Mouse (Mus musculus): ENCODE results near the gene Supt5. TPM values are rescaled to one million over a fixed set of nuclear protein-coding genes. Genes with fewer than 3 reads are reported as not detected.

Supt5 gene
- total RNA-seq, 4 experiments from 2014 or later, result 117 to 123 (median 121) TPM

- DNase-seq (ENCODE audit: low spot score in 2 of 2), result peak in 1 of 2 experiments; percentile 71
Measured at GRCm38 (mm10) chr7:28375176-28375921, 36.8 kb upstream of the Supt5 start.

- DNase-seq (ENCODE audit: low spot score in 2 of 2), result no peak
Measured at GRCm38 (mm10) chr7:28374647-28375046, 36.1 kb upstream of the Supt5 start.

GRCm38 (mm10) chr7:28373891-28374495 lies 35.4 kb upstream of the Supt5 start:
- no peak for DNase-seq (ENCODE audit: low spot score in 2 of 2)

GRCm38 (mm10) chr7:28373131-28373581 lies 34.6 kb upstream of the Supt5 start:
- peak; percentile 53 to 64 for DNase-seq (ENCODE audit: low spot score in 2 of 2)

GRCm38 (mm10) chr7:28372251-28373108 lies 33.9 kb upstream of the Supt5 start, which contains the start of gene Plekhg2:
TSS of gene Plekhg2 (minus strand) at chr7:28372599.
- peak; percentile 93 to 98 for DNase-seq (ENCODE audit: low spot score in 2 of 2)

GRCm38 (mm10) chr7:28371514-28371989 lies 33.0 kb upstream of the Supt5 start:
- peak in 1 of 2 experiments; percentile 30 for DNase-seq (ENCODE audit: low spot score in 2 of 2)

GRCm38 (mm10) chr7:28370977-28371513 lies 32.5 kb upstream of the Supt5 start:
- no peak for DNase-seq (ENCODE audit: low spot score in 2 of 2)

- no peak for DNase-seq (ENCODE audit: low spot score in 2 of 2)
Measured at GRCm38 (mm10) chr7:28370051-28370450, 31.5 kb upstream of the Supt5 start.

GRCm38 (mm10) chr7:28368276-28368920 lies 29.9 kb upstream of the Supt5 start:
- no peak for DNase-seq (ENCODE audit: low spot score in 2 of 2)

GRCm38 (mm10) chr7:28367663-28368275 lies 29.2 kb upstream of the Supt5 start:
- DNase-seq (ENCODE audit: low spot score in 2 of 2), result no peak

- DNase-seq (ENCODE audit: low spot score in 2 of 2), result no peak
Measured at GRCm38 (mm10) chr7:28362441-28363060, 24.0 kb upstream of the Supt5 start.

GRCm38 (mm10) chr7:28361647-28362341 lies 23.2 kb upstream of the Supt5 start:
- DNase-seq (ENCODE audit: low spot score in 2 of 2), result no peak

GRCm38 (mm10) chr7:28360291-28360690 lies 21.7 kb upstream of the Supt5 start:
- DNase-seq (ENCODE audit: low spot score in 2 of 2), result no peak

- DNase-seq (ENCODE audit: low spot score in 2 of 2), result no peak
Measured at GRCm38 (mm10) chr7:28359854-28360253, 21.3 kb upstream of the Supt5 start.

GRCm38 (mm10) chr7:28358431-28358830 lies 19.9 kb upstream of the Supt5 start:
- DNase-seq (ENCODE audit: low spot score in 2 of 2), result no peak

- no peak for DNase-seq (ENCODE audit: low spot score in 2 of 2)
Measured at GRCm38 (mm10) chr7:28357984-28358383, 19.4 kb upstream of the Supt5 start.

GRCm38 (mm10) chr7:28356981-28357380 lies 18.4 kb upstream of the Supt5 start:
- DNase-seq (ENCODE audit: low spot score in 2 of 2), result no peak

- no peak for DNase-seq (ENCODE audit: low spot score in 2 of 2)
Measured at GRCm38 (mm10) chr7:28355221-28355620, 16.7 kb upstream of the Supt5 start.

- DNase-seq (ENCODE audit: low spot score in 2 of 2), result no peak
Measured at GRCm38 (mm10) chr7:28354596-28354995, 16.1 kb upstream of the Supt5 start.
